Mouse (Mus musculus) retina, postnatal 7 days (tissue): ENCODE measurements at regions not wholly inside any gene's neighbourhood (a gene's known extent, or its start where the extent isn't known, plus 50 kb on each side); places are given as distances from the start of the nearest gene placed in this dataset.

ENCODE experiments used
- DNase-seq: peaks from one replicate; pipeline ENCODE4 v3.0.0-alpha.2; 2012; ENCODE audit warnings: low read depth, low spot score

DNA sequence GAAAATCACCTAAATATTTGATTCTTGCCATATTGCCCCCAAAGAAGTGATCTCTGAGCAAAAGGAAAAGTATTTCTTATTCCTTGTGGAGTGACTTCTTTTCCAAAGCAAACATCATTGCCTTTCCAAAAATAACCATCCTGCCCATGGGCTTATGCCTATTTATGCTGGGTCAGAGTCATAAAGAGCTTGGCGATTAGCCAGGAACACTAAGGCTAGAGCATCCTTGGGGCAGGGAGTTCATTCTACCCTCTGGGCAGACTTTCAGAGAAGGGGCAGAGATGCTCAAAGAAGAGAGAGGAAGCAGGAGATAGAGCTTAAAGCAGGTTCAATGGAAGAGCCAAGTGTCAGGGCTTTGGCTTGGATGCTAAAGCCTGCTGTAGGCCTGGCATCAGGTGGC is 203.1 kb upstream of the Gmds start:
- DNase-seq: no peak

- DNase-seq: no peak
These were observed 197.7 kb upstream of the Gmds start for GRCm38 (mm10) chr13:32536241-32536640.

- no peak for DNase-seq
These were observed 197.1 kb upstream of the Gmds start for GRCm38 (mm10) chr13:32535602-32536001.

GRCm38 (mm10) chr13:32530926-32531512 is 192.5 kb upstream of the Gmds start:
- DNase-seq: no peak

DNA sequence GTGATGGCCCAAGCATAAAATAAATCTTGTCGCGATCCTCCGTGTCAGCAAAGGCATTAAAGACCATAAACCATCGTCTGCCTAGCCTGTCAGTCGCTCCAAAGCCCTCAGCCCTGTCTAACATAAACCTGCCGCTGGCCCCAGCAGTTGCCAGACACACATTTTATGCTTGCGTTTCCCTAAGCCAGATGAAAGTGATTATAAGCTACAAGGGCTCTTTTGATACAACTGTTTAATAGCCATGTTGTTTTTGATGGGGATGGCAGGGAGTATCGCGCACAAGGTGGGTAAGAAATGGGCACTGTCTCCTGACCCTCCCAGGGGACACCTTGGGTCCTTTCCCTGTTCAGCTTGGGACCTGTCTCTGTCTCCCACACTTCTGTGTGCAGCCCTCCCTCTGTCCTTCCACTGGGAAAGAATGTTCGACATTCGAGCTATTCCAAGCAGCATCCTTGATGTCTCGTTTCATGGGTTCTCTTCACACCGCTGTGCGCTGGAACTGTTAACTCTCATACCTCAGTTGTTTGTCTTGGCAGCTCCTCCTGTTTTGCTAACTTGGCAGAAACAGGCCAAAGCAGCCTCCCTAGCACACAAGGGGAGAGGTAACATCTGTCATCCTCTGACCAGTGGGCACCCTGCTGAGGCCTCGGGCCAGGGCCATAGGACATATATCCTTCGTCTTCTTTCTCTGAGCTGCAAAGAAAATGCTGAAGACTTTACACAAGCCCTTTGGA is 180.2 kb upstream of the Gmds start:
- DNase-seq: no peak

DNA sequence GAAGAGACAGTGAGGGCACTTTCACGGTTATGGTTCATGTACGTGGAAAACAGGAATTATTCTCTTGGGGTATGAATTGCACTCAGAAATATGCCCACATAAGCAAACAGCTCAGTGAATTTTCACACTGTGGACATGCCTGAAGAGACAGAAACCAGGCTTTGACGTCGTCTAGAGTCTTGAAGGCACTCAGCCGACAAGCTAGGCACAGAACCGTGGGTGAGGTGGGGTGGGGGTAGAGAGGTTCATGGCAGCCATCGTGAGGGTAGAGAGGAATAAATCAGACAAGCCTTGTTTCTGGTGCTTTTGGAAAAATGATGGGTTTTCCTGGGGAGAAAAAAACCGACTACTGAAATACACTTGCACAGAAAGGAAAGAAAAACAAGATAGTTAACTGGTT is 179.0 kb upstream of the Gmds start:
- no peak for DNase-seq

DNA sequence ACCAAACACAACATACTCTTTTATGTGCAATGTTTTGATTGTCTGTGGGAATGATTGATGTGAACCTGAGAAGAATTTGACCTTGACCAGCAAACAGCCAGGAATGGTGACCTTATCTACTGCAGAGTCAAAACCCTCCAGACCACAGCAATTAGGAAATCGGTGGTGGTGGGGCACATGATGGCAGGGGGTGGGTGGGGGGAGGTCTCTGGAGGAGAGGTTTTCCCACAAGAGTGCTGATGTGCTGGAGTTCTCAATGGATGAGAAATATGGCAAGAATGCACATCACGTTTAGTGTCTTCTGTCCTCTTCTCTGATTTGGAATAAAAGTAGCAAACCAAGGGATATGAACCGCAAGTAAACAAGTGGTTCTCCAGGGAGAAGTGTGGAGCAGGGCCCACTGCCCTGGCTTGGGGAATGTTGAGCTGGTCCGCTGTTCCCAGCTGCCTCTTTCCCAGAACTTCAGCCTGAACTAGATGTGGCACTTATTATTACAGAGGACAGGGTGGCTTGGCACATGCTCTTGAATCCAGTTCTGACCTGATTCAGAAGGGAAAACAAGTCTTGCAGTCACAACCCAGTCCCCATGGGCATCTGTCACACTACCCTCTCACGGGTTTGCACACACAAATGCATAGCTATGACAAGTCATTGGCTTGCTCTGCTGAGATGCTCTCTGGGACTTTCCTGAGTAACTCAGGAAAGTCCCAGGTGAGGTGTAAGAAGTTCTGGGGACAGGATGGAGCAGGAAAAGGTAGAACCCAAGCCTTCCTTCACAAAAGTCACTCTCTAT is 170.9 kb upstream of the Gmds start:
- DNase-seq: no peak

DNA sequence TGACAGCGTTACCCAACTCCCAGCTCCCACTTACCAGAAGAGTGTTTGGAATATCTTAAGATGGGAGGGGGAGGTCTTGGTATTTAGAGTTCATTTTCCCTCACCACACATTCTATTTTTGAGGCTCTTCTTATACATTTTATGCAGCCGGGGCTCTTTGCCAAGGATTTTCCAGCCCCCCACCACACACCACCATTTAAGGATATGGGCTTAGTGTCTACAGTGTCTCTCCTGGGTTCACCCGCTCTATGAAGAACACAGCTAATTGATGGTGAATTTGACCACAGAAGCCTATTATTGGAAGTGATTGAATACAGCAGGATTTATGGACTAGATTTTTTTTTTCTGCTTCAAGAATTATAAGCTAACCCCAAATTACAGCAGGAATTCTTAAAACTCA is 169.9 kb upstream of the Gmds start:
- DNase-seq: no peak

DNA sequence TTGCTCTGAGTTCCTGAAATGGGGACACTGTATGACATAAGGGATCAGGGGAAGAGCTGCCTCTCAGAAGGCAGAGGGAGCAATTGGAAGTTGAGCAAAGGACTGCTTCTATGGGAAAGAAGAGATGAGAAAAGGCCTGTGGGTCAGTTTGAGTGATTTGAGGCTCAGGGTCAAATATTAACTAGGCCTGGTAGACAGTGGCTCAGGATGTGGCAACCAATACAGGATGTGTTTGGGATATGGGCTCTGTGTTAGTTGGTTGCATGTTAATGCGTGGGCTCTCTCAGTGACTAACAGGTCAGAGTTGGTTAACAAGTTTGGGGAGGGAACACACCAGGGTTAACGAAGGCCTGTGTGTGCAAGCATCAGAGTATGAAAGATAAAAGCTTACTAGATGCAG is 169.3 kb upstream of the Gmds start:
- no peak for DNase-seq

GRCm38 (mm10) chr13:32498205-32498790 is 159.8 kb upstream of the Gmds start:
- DNase-seq: no peak

GRCm38 (mm10) chr13:32496263-32496662 is 157.7 kb upstream of the Gmds start:
- no peak for DNase-seq

DNA sequence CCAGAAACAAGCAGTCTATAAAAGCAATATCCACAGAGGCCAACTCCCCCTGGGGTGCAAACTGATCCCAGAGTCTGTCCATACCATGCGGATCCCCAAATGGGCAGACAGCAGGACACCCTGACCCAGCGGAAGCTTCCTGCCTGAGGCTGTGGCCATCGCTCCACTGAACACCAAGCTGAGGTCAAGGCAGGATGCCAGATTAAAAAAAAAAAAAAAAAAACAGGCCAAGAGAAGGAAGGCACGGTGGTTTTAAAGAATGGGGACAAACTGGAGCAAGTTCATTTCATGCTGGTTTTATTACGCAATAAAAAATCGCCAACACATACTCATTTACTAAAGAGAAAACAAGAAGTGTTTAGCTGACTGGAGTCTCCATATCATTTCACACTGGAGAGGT is 156.5 kb upstream of the Gmds start:
- no peak for DNase-seq

DNA sequence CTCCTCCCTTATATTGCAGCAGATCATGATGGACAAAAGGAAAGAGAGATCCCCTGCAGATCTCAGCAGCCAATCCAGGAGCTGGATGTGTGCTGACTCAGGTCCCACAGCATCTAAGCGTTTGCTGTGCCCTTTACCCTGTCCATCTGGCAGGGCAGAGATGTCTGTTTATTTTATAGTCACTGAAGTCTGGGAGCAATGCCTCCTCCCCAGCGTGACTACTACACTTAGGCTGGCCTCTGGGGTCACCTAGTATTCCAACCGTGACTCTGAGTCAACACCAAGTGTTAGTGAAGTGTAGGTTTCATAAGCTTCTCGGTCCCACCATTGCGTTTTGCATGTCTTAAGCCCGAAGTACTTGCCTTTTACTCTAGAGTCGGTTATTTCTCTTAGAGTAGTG is 155.3 kb upstream of the Gmds start:
- DNase-seq: no peak

GRCm38 (mm10) chr13:32493309-32493708 is 154.8 kb upstream of the Gmds start:
- no peak for DNase-seq

DNA sequence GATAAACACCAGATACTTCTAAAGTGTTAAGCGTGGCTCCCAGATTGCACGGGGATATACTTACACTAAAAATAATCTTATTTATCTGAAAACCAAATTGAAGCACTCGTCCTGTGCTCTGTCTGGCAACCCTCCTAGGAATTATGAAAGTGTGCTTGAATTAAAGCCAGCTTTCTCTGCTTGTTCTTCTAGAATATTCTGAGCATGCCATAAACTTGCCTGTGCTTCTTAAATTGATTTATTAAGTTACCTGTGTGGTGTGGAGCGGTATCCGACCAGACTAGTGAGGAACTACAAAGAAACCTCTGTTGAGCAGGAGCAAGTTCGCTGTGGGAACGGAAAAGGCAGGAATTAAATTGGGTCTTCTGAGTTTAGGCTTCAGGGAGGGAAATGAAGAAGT is 154.0 kb upstream of the Gmds start:
- DNase-seq: no peak

GRCm38 (mm10) chr13:32481444-32482058 is 143.0 kb upstream of the Gmds start:
- no peak for DNase-seq

- DNase-seq: no peak
These were observed 141.5 kb upstream of the Gmds start for GRCm38 (mm10) chr13:32480029-32480428.

GRCm38 (mm10) chr13:32479118-32479818 is 140.7 kb upstream of the Gmds start:
- DNase-seq: no peak

DNA sequence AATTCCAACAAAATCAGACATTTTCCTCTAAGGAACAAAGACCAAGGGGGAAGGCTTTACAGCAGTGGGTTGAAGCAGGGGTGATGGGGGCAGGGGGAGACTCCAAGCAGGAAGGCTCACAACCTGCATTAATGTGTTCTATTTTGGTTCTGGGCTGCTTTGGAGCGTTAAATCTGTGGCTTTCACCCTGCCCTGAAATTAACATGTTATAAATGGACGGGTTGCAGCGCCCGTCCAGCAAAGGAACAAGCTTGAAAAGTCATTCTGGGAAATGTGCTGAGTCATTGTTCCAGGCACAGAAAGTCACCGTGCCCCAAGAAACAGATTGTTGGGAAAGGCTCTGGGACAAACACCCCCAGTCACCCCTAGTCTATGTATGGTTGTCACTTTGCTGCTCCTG is 127.2 kb upstream of the Gmds start:
- no peak for DNase-seq

GRCm38 (mm10) chr13:32465041-32465682 is 126.6 kb upstream of the Gmds start:
- DNase-seq: no peak
